Mouse (Mus musculus): ENCODE data around the gene Atp11b. TPM values are rescaled to one million over a fixed set of nuclear protein-coding genes. Genes with fewer than 3 reads are reported as not detected.

Gene Atp11b
- total RNA-seq (2021) = 100 to 1,000 TPM; 152 to 156 TPM
- long read RNA-seq, experiment 1, full-length matches to known transcripts = 8 of 45 reads
- long read RNA-seq, experiment 1, partial matches to known transcripts = 4 of 45 reads
- long read RNA-seq, experiment 1, other reads (novel, unspliced or antisense) = 33 of 45 reads
- long read RNA-seq, experiment 2, full-length matches to known transcripts = 5 of 48 reads
- long read RNA-seq, experiment 2, partial matches to known transcripts = 2 of 48 reads
- long read RNA-seq, experiment 2, other reads (novel, unspliced or antisense) = 41 of 48 reads

- intact Hi-C loops (cut with DNase I) = no loop called here
- DNase-seq (ENCODE audit: low spot score in 2 of 2) = peak; percentile 30 to 75
These were observed at the start of gene Atp11b for GRCm38 (mm10) chr3:35753825-35754767. Gene Atp11b, plus strand, starts transcription at chr3:35754106.

GRCm38 (mm10) chr3:35704328-35704613 lies 49.6 kb upstream of the Atp11b start:
- no peak for DNase-seq (ENCODE audit: low spot score in 2 of 2)
- intact Hi-C loops (cut with DNase I) = no loop called here

- intact Hi-C loops (cut with DNase I) = no loop called here
- no peak for DNase-seq (ENCODE audit: low spot score in 2 of 2)
These were observed 34.2 kb upstream of the Atp11b start for GRCm38 (mm10) chr3:35719531-35720205.

- no peak for DNase-seq (ENCODE audit: low spot score in 2 of 2)
These were observed 33.1 kb upstream of the Atp11b start for GRCm38 (mm10) chr3:35720801-35721200.

GRCm38 (mm10) chr3:35721818-35722446 lies 32.0 kb upstream of the Atp11b start:
- no peak for DNase-seq (ENCODE audit: low spot score in 2 of 2)
- intact Hi-C loops (cut with DNase I) = no loop called here

More at GRCm38 (mm10) chr3:35720801-35721200, 33.1 kb upstream of the Atp11b start:
- intact Hi-C loops (cut with DNase I) = no loop called here

GRCm38 (mm10) chr3:35722811-35723210 lies 31.1 kb upstream of the Atp11b start:
- intact Hi-C loops (cut with DNase I) = no loop called here
- no peak for DNase-seq (ENCODE audit: low spot score in 2 of 2)

- peak; percentile 31 to 57 for DNase-seq (ENCODE audit: low spot score in 2 of 2)
- intact Hi-C loops (cut with DNase I) = no loop called here
These were observed 30.2 kb upstream of the Atp11b start for GRCm38 (mm10) chr3:35723586-35724322.

- no peak for DNase-seq (ENCODE audit: low spot score in 2 of 2)
- intact Hi-C loops (cut with DNase I) = no loop called here
These were observed 28.8 kb upstream of the Atp11b start for GRCm38 (mm10) chr3:35725096-35725495.

- DNase-seq (ENCODE audit: low spot score in 2 of 2) = no peak
- intact Hi-C loops (cut with DNase I) = no loop called here
These were observed 27.0 kb upstream of the Atp11b start for GRCm38 (mm10) chr3:35726936-35727335.

GRCm38 (mm10) chr3:35729490-35729889 lies 24.4 kb upstream of the Atp11b start:
- intact Hi-C loops (cut with DNase I) = no loop called here
- DNase-seq (ENCODE audit: low spot score in 2 of 2) = no peak

GRCm38 (mm10) chr3:35731981-35732777 lies 21.7 kb upstream of the Atp11b start:
- no peak for DNase-seq (ENCODE audit: low spot score in 2 of 2)
- intact Hi-C loops (cut with DNase I) = no loop called here

- DNase-seq (ENCODE audit: low spot score in 2 of 2) = no peak
- intact Hi-C loops (cut with DNase I) = no loop called here
These were observed 21.1 kb upstream of the Atp11b start for GRCm38 (mm10) chr3:35732778-35733147.

GRCm38 (mm10) chr3:35734509-35734908 lies 19.4 kb upstream of the Atp11b start:
- DNase-seq (ENCODE audit: low spot score in 2 of 2) = peak; percentile 46 to 60
- intact Hi-C loops (cut with DNase I) = no loop called here

- intact Hi-C loops (cut with DNase I) = no loop called here
- no peak for DNase-seq (ENCODE audit: low spot score in 2 of 2)
These were observed 15.8 kb upstream of the Atp11b start for GRCm38 (mm10) chr3:35738071-35738470.

GRCm38 (mm10) chr3:35745010-35745409 lies 8.9 kb upstream of the Atp11b start:
- DNase-seq (ENCODE audit: low spot score in 2 of 2) = no peak
- intact Hi-C loops (cut with DNase I) = no loop called here

- no peak for DNase-seq (ENCODE audit: low spot score in 2 of 2)
These were observed 7.0 kb upstream of the Atp11b start for GRCm38 (mm10) chr3:35746840-35747456.

GRCm38 (mm10) chr3:35750286-35750685 lies 3.6 kb upstream of the Atp11b start:
- intact Hi-C loops (cut with DNase I) = no loop called here

More at GRCm38 (mm10) chr3:35746840-35747456, 7.0 kb upstream of the Atp11b start:
- intact Hi-C loops (cut with DNase I) = no loop called here

GRCm38 (mm10) chr3:35751724-35752123 lies 2.2 kb upstream of the Atp11b start:
- no peak for DNase-seq (ENCODE audit: low spot score in 2 of 2)
- intact Hi-C loops (cut with DNase I) = no loop called here

More at GRCm38 (mm10) chr3:35750286-35750685, 3.6 kb upstream of the Atp11b start:
- DNase-seq (ENCODE audit: low spot score in 2 of 2) = no peak
